Mouse (Mus musculus) megakaryocyte progenitor cell, adult 5-6 weeks (primary cell): Measurements from ENCODE around the gene Ctu2. TPM values are rescaled to one million over a fixed set of nuclear protein-coding genes. Genes with fewer than 3 reads are reported as not detected.

ENCODE experiments used
- ATAC-seq: replicated peaks from 2 replicates; pipeline ENCODE4 v1.8.0; 2016; ENCODE audit warnings: mild to moderate bottlenecking, moderate TSS enrichment, inconsistent platforms; ENCODE audit not compliant: poor library complexity
- total RNA-seq, 2 experiments: library from RNA; stranded (forward) in 1 of 2; stranded (reverse) in 1 of 2; fragments of 157-497, 149-512 nt in 1 of 2; fragments of 200-1000 nt in 1 of 2; gene quantifications; 2 replicates each; pipeline versions ENCODE4 v1.2.3 to v1.2.4; 2015 to 2017

Ctu2 gene
- total RNA-seq, 2 experiments from 2014 or later = 11.2 to 26.8 TPM

GRCm38 (mm10) chr8:122482448-122482847, 6.5 kb downstream of the Ctu2 start:
- ATAC-seq = no peak

- no peak for ATAC-seq
Measured at GRCm38 (mm10) chr8:122483877-122484276, 7.9 kb downstream of the Ctu2 start.

- ATAC-seq = peak; percentile 79
Measured at GRCm38 (mm10) chr8:122484831-122485230, 8.9 kb downstream of the Ctu2 start.

DNA sequence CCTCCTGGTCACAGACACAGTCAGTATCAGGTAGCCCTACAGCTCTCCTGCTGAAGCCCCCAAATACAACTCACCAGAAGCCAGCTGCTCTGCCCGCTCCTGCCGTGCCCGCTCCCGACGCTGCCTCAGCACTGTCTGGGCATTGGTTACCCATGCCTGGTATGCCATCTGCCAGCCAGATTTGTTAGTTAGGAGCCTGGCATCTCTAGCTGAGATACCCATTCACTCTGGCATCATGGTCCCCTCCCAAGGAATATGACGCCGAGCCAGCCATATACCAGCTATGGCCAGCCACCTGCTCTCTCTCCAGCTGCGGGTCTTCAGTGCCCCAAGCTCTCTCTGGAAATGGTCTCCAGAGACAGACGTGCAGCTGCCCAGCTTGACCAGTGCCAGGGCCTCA, 12.4 kb downstream of the Ctu2 start:
- ATAC-seq = no peak

DNA sequence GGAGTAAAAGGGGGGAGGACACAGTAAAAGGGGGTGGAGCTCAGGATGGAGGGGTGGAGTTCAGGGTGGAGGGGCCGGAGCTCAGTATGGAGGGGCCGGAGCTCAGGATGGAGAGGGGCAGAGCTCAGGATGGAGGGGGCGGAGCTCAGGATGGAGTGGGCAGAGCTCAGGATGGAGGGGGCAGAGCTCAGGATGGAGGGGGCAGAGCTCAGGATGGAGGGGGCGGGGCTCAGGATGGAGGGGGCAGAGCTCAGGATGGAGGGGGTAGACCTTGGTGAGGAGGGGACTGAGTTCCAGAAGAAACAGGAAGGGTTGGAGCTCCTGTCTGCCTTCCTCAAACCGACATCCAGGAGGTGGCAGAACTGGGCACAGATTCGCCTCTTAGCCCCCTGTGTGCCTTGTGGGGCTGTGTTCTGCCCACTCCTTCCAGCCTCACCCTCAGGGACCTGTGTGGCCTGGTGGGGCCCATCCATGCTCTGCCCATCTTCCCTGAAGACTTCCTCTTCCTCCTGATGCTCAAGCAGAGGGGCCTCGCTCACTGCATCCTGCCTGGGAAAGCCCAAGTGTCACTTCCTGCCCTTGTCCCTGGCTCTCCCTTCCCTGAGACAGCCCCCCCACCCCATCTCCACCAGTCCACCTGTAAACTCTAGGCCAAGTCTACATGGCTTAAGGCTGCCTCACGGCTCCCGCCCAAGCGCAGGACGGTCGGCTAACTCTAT, 21.2 kb downstream of the Ctu2 start:
- ATAC-seq = no peak

DNA sequence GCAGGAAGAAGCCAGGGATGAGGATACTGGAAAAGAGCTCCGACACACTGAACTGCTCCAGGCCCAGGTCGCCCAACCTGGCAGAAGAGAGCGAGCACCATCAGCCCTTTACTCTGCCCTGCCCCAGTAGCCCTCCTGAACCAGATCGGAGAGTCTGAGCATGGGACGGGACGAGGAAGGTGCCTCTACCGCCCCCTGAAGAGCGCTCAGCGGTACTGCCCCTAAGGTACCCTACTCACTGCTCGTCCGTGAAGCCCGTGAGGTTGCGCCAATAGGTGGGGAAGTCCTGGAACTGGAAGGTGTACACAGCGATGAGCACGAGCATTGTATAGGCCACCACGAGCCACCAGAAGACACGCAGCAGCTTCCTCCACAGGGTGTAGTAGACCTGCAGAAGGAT, 22.0 kb downstream of the Ctu2 start:
- peak; percentile 73 for ATAC-seq

GRCm38 (mm10) chr8:122500856-122501255, 24.9 kb downstream of the Ctu2 start:
- ATAC-seq = peak; percentile 87

- ATAC-seq = no peak
Measured at GRCm38 (mm10) chr8:122511552-122511951, 35.6 kb downstream of the Ctu2 start.

DNA sequence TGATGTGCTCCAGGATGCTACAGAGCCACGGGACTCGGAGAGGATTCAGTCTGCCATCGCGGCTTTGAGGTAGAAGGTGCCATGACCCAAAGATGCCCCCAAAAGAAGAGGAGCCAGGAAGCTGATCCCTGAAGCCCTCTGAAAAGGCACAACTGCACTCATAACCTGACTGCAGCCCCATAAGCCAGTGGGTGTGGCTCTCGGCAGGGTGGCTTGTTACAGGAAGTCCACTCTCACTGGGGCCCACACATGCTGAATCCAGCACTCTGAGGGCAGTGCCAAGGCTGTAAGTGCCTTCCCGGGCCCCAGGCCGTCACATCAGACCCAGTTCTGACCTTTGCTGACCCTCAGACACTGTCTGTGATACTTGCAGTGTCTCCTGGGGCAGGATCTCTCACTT, 36.4 kb downstream of the Ctu2 start:
- no peak for ATAC-seq

GRCm38 (mm10) chr8:122515699-122516098, 39.8 kb downstream of the Ctu2 start:
- ATAC-seq = no peak

GRCm38 (mm10) chr8:122517541-122518190, 41.7 kb downstream of the Ctu2 start:
- ATAC-seq = no peak

DNA sequence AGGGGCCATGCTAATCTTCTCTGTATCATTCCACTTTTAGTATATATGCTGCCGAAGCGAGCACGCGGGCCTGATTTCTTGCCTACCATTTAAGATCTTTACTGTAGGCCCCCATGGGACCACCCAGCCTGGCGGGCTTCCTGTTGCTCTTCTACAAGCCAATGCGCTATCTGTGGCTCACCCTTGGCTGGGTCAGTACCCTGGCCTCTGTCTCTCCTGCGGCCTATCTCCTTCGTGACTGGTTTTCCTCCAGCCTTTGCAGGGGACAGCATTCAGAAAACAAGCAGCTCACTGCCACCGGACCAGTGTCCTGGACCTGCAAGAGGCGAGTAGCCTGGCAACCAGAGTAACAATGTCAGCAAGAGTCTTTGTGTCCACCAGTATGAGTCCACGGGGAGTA, 44.7 kb downstream of the Ctu2 start:
- no peak for ATAC-seq

GRCm38 (mm10) chr8:122522796-122523651, 47.1 kb downstream of the Ctu2 start:
- ATAC-seq = 0 out of 2 replicates have a peak, but pooled peaks have one; percentile 12

DNA sequence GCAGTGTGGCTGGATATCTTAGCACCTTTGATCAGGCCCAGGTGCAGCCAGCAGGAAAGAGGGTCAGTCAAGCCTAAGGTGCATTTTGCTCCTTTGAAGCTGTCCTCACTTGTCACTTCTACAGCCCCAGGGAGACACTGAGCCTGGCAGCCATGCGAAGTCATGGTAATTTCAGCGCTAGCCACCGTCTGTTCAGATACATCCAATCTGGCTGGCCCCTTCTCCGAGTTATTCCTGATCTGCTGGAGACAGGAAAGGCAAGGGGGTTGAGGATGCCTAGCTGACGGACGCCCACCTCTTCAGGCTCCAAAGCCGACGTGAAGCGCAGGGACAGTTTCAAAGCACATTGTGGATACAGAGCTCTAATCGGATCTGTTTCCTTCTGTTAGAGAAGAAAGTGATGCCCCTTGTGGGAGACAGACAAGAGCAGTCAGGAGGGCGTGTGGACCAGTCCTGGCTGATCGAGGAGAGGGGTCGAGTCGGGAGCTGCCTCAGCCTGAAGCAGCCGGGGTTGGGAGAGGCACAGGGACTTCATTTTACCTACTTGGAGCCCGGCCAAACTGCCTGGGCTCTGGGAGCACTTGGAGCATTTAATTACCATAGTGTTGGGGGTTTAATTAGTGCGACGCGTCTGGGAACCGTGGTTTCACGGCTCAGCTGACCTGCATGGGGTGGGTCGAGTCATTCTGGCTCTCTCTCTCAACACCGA, 47.9 kb downstream of the Ctu2 start:
- ATAC-seq = no peak

- ATAC-seq = no peak
Measured at GRCm38 (mm10) chr8:122524506-122524905, 48.6 kb downstream of the Ctu2 start.

DNA sequence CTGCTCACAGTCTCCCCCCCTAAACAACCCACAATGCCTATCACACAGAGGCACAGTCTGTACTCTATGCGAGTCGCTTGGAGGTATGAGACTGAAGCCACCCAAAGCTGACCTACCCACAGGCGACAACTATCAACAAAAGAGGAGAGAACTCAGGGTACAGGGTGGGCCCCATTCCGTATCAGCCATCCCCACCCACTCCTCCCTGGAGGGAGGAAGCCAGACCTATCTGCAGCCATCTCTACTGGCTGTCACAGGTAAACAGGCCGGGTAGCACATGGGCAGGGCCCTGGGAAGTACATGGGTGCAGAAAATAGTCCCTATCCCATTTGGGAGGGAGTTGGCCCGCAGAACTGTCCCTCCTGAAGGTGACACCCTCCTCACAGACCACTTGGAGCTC, 49.1 kb downstream of the Ctu2 start:
- peak; percentile 40; the same call in 1 of the 2 replicates for ATAC-seq

DNA sequence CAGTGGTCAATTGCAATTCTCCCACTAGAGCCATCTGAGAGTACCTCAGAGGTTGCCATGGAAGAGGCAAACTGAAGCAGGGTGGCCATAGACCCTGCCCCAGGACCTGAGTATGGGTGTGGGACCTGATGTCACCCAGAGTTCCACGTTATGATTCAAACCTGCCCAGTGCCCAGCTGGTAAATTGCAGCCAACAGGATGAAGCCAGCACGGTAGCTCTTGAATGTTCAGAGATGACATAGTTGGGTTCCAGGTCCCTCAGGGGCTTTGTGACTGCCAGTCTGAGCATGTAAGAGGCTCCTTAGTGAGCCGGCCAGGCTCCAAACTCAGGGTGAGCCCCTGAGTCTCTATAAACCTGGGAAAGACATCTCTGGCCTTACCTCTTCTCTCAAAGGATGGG, 50.1 kb downstream of the Ctu2 start:
- ATAC-seq = no peak

GRCm38 (mm10) chr8:122526526-122527170, 50.7 kb downstream of the Ctu2 start:
- no peak for ATAC-seq

GRCm38 (mm10) chr8:122527937-122528336, 52.0 kb downstream of the Ctu2 start:
- ATAC-seq = no peak

GRCm38 (mm10) chr8:122529159-122529558, 53.2 kb downstream of the Ctu2 start:
- ATAC-seq = no peak
